Mouse (Mus musculus) forebrain, embryonic 14.5 days (tissue): Measurements from ENCODE around the gene Gramd1b. TPM values are rescaled to one million over a fixed set of nuclear protein-coding genes. Genes with fewer than 3 reads are reported as not detected.

Source experiments
- ATAC-seq: fragments of 200-750 bp; cut with Nextera tagmentation; 2 replicates; pipeline ENCODE4 v1.8.0; 2017; ENCODE audit warnings: mild to moderate bottlenecking, moderate library complexity
- DNase-seq: peaks from one replicate; pipeline ENCODE4 v3.0.0-alpha.2; 2015; ENCODE audit warnings: low spot score
- H3K27ac ChIP-seq: fragments of 300-500 bp; sonication (generic); 2 replicates; pipeline ENCODE4 v1.5.1; 2014; ENCODE audit warnings: low read depth, mild to moderate bottlenecking, control low read depth, low read length, moderate library complexity
- H3K27me3 ChIP-seq: fragments of 300-500 bp; sonication (generic); replicated peaks from 2 replicates; pipeline ENCODE4 v1.6.1; 2014; ENCODE audit warnings: low read length, control low read depth, mixed read lengths; ENCODE audit not compliant: control insufficient read depth, insufficient read depth
- H3K36me3 ChIP-seq: fragments of 300-500 bp; sonication (generic); 2 replicates; pipeline ENCODE4 v1.6.1; 2014; ENCODE audit warnings: low read length, control low read depth; ENCODE audit not compliant: control insufficient read depth, insufficient read depth
- H3K4me1 ChIP-seq: fragments of 300-500 bp; sonication (generic); 2 replicates; pipeline ENCODE4 v1.6.1; 2014; ENCODE audit warnings: antibody characterized with exemption, low read length, control low read depth; ENCODE audit not compliant: control insufficient read depth, insufficient read depth
- H3K4me2 ChIP-seq: fragments of 300-500 bp; sonication (generic); 2 replicates; pipeline ENCODE4 v1.6.1; 2014; ENCODE audit warnings: mild to moderate bottlenecking, control low read depth, low read length
- H3K4me3 ChIP-seq: fragments of 300-500 bp; sonication (generic); 2 replicates; pipeline ENCODE4 v1.5.1; 2014; ENCODE audit warnings: low read depth, low read length, control low read depth
- H3K9ac ChIP-seq: fragments of 300-500 bp; sonication (generic); 2 replicates; pipeline ENCODE4 v1.6.1; 2014; ENCODE audit warnings: mild to moderate bottlenecking, low read length, control low read depth, moderate library complexity
- H3K9me3 ChIP-seq: fragments of 300-500 bp; sonication (generic); replicated peaks from 2 replicates; pipeline ENCODE4 v1.6.1; 2016; ENCODE audit warnings: low read length, control low read depth, mixed read lengths; ENCODE audit not compliant: control insufficient read depth
- WGBS: fragments of 180-500 bp; shearing (Covaris S2); extraction: QIAGEN DNeasy Blood & Tissue Kit; methylation state at CpG from one replicate; pipeline ENCODE4 v1.1.7; 2014; 5-methylcytosine and 5-hydroxymethylcytosine counted together
- polyA plus RNA-seq: library from polyadenylated mRNA; unstranded; fragments of >200 nt; fragmentation: Nextera tagmentation; extraction: Ambion mirVana; gene quantifications from 2 replicates; pipeline ENCODE4 v1.2.1, GENCODE M21; 2014

Gramd1b gene
- polyA plus RNA-seq, 1 experiment from 2014 or later, result 8.6 TPM

DNA sequence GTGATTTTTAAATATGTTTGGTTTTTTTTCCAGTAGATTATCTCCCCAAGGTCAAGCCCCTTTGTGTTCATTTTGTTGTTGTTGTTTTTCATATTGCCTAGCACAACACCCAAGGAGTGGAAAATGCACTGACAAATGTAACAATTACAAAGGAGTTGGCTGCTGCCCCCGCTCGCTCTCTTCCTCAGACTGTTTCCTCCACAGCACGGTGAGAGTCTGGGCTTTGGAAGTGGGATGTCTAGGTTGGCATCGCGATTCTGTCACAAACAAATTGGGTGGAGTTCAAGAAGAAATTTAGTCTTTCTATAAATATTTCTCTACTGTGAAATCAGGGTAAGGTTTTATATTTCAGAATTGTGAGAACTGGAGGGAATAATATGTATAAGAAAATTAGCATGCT is 26.6 kb upstream of the Gramd1b start:
- DNase-seq (peak; percentile 10), ATAC-seq (no peak)
- 85% methylated on average over 5 of the region's 5 CpGs for WGBS
- Histone ChIP-seq H3K4me2 (no peak overlapping the region), H3K27ac (no peak overlapping the region), H3K9me3 (no peaks in the 10 kb centered on the region), H3K9ac (no peak overlapping the region), H3K27me3 (no peaks in the 10 kb centered on the region), H3K4me3 (no peak overlapping the region), H3K4me1 (no peaks in the 10 kb centered on the region), H3K36me3 (no peaks in the 10 kb centered on the region)

DNA sequence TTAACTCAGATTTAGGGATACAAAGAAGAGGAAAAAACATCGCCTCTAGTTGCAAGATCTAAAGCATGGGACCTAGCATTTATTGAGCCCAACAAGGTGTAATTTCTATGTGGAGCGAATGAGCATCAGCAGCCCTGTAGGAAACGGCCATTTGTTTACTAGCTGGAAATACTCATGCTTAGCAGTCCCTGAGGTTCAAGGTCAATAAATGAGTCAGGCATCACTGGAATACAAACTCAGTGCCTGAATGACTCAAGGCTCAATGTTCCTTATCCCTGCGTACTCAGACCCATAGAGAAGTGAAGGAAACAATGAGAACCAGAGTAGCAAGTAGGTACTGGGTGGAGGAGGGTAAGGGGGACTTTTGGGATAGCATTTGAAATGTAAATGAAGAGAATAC is 25.2 kb upstream of the Gramd1b start:
- Histone ChIP-seq H3K36me3 (no peaks in the 10 kb centered on the region), H3K27me3 (no peaks in the 10 kb centered on the region), H3K9ac (no peak overlapping the region), H3K9me3 (no peaks in the 10 kb centered on the region), H3K4me2 (no peak overlapping the region), H3K4me3 (no peak overlapping the region), H3K4me1 (no peaks in the 10 kb centered on the region), H3K27ac (no peak overlapping the region)
- ATAC-seq (no peak), DNase-seq (no peak)
- WGBS, result 77% methylated on average over 4 of the region's 4 CpGs

DNA sequence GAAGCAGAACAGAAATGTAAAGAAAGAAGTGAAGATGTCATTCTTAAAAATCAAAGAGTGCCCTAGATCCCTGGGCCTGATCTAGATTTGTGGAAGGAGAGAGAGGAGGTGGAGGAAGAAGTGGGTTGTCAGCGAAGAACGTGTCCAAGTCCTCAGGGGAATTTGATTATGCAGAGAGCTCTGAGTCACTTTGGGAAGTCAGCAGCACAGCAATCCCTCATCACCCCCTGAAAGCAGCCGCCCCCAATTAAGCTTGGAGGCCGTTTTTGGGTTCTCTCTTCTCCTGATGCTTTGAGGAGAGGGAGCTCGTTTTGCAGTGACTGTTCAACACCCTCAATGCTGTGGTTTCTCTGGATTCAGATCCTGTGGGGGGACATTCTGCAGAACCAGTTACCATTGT is 24.1 kb upstream of the Gramd1b start:
- Histone ChIP-seq H3K4me1 (no peaks in the 10 kb centered on the region), H3K27me3 (no peaks in the 10 kb centered on the region), H3K4me2 (no peak overlapping the region), H3K9me3 (no peaks in the 10 kb centered on the region), H3K36me3 (no peaks in the 10 kb centered on the region), H3K4me3 (no peak overlapping the region), H3K27ac (no peak overlapping the region), H3K9ac (no peak overlapping the region)
- DNase-seq (no peak), ATAC-seq (no peak)
- 66% methylated on average over 5 of the region's 5 CpGs for WGBS

DNA sequence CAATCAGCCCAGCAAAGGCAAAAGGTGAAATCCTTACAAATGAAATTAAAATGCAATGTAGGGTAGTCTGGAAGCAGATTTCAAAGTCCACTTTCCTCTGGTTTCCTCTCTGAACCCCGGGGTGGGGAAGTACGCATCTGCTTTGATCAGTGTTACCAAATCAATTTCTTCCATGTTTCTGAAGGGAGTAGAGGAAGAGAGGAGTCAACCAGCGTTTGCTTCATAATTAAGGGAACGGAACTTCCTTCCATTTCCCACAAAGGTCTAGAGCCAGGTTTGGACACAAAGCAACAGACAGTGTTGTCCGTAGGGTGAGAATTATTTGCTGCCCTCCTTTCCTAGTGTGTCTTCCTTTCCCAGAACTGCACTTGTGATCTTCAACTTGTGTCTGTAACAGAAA is 16.7 kb upstream of the Gramd1b start:
- ATAC-seq (no peak), DNase-seq (no peak)
- H3K4me1 ChIP-seq, result no peaks in the 10 kb centered on the region
- no peak overlapping the region for H3K4me2 ChIP-seq
- no peak overlapping the region for H3K9ac ChIP-seq
- no peak overlapping the region for H3K27ac ChIP-seq
- 94% methylated on average over 5 of the region's 5 CpGs for WGBS
- H3K27me3 ChIP-seq, result no peaks in the 10 kb centered on the region
- no peaks in the 10 kb centered on the region for H3K9me3 ChIP-seq
- H3K4me3 ChIP-seq, result no peak overlapping the region
- H3K36me3 ChIP-seq, result no peaks in the 10 kb centered on the region

DNA sequence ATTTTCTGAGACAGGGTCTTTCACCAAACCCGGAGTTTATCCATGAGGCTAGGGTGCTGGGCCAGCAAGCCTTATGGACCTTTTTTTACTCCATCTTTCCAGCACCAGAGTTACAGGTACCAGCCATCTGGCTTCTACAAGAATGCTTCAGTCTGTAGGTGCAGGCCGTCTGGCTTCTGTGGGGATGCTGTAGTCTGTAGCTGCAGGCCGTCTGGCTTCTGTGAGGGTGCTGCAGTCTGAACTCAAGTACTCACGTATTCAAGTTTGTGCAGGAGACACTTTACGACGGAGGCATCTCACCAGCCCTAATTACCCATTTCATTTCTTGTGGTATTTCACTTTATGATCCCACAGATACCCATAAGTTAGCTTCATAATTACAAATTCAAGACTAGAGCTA is 14.0 kb upstream of the Gramd1b start:
- WGBS, result 84% methylated on average over 6 of the region's 6 CpGs
- Histone ChIP-seq H3K9ac (no peak overlapping the region), H3K27me3 (no peaks in the 10 kb centered on the region), H3K4me2 (no peak overlapping the region), H3K27ac (no peak overlapping the region), H3K4me1 (peaks cover 7% of the 10 kb centered on the region), H3K9me3 (no peaks in the 10 kb centered on the region), H3K36me3 (no peaks in the 10 kb centered on the region), H3K4me3 (no peak overlapping the region)
- no peak for ATAC-seq
- DNase-seq, result no peak

DNA sequence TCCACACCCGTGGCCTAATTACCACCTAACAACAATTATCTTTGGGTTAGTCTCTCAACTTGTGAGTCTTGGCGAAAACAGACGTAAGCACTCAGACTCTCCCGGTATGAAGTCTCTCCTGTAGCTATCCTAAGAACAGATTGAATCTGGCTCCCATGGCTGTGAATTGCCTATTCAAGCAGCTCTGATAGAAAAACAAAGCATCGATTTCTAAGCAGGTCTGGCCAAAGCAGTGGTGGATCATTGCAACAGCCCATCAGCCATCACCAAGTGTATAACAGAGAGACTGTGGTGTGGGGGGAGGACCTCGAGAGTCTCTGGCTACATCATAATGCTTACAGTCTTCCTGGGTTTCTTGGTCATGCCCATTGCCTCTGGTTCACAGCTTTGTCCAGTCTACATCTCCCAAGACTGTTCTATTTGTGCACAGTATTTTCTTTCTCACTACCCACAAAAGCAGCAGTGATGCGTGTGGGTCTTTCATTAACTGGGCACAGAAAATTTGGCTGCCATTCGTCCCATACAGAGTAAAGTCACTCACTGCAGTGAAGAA is 8.5 kb upstream of the Gramd1b start:
- WGBS, result 14% methylated on average over 8 of the region's 8 CpGs
- Histone ChIP-seq H3K9me3 (no peaks in the 10 kb centered on the region), H3K4me2 (no peak overlapping the region), H3K27ac (peak overlapping the region; percentile 61), H3K4me3 (no peak overlapping the region), H3K9ac (no peak overlapping the region), H3K36me3 (no peaks in the 10 kb centered on the region), H3K4me1 (peaks cover 32% of the 10 kb centered on the region), H3K27me3 (no peaks in the 10 kb centered on the region)
- ATAC-seq (peak; percentile 74), DNase-seq (peak; percentile 64)

DNA sequence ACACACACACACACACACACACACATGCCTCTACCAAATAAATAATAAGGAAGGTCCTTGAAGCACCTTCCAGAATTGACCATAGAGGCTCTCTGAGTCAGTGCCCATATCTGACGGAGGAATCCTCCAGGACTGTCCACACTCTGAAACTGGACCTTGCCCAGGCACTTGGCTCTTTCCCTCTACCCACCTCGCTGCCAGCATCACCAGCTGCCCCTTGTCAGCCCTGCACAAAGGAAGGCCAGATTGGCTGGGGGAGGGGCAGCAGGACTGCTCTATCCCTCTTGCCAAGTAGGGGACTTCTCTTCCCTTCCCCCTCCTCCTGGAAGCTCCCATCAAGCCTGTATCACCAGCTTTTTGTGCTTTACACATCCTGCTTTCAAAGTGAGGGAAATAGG is 6.5 kb upstream of the Gramd1b start:
- Histone ChIP-seq H3K4me1 (peaks cover 32% of the 10 kb centered on the region), H3K4me3 (no peak overlapping the region), H3K9ac (no peak overlapping the region), H3K9me3 (no peaks in the 10 kb centered on the region), H3K4me2 (no peak overlapping the region), H3K27me3 (no peaks in the 10 kb centered on the region), H3K36me3 (no peaks in the 10 kb centered on the region), H3K27ac (peak overlapping the region; percentile 61; the same call in 1 of the 2 replicates)
- DNase-seq, result peak; percentile 92
- WGBS, result 25% methylated on average over 2 of the region's 2 CpGs
- peak; percentile 87 for ATAC-seq

DNA sequence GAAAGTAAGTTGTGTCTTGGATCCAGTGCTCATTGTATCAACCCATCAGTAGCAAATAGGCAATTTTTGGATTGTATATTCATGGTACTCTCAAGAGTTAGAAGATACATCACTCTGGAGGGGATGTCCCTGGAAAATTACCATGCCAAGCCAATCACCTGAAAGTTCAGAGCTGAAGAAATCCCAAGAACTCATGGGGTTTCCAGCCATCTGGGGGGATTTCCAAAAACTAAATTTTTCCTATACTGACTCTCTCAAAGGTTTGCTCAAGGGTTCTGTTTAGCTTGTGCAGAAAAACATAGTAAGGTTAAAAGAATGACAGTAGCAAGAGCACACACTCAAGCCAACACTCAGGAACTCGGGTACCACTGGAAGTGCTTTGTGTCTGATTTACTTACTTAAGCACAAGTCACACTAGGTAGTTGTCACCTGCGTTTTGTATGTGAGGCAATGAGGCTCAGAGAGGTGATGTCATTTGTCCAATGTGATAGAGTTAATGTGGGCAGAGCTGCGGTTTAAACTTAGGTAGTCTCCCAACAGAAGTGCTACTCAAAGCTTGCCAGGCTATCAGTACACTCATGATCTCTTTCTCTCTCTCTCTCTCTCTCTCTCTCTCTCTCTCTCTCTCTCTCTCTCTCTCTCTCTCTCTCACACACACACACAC is 6.0 kb upstream of the Gramd1b start:
- Histone ChIP-seq H3K4me3 (no peak overlapping the region), H3K27me3 (no peaks in the 10 kb centered on the region), H3K36me3 (no peaks in the 10 kb centered on the region), H3K4me1 (peaks cover 32% of the 10 kb centered on the region), H3K4me2 (no peak overlapping the region), H3K9me3 (no peaks in the 10 kb centered on the region), H3K9ac (no peak overlapping the region), H3K27ac (no peak overlapping the region)
- ATAC-seq (no peak), DNase-seq (no peak)
- WGBS, result 80% methylated on average over 3 of the region's 3 CpGs

DNA sequence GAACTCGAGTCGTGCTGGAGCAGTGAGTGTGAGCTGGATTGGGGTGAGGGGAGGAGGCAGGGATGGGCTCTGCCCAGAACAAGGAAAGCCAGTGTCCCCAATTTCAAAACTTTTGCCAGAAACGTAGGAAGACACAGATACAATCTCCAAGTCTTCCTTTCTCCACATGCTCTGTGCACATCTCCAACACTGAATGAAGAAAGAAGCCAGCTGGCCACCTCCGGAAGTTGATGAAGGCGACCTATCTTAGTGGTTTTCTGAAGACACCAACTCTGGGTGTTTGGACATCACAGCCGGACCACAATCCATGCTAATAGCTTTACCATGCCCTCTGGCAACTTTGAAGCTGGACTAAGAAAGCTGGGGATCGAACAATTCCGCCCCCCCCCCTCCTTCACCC is 647 bp downstream of the Gramd1b start:
- Histone ChIP-seq H3K27ac (no peak overlapping the region), H3K9me3 (no peaks in the 10 kb centered on the region), H3K9ac (peak overlapping the region; percentile 72), H3K4me2 (peak overlapping the region; percentile 77), H3K36me3 (no peaks in the 10 kb centered on the region), H3K27me3 (no peaks in the 10 kb centered on the region), H3K4me1 (no peaks in the 10 kb centered on the region), H3K4me3 (peak overlapping the region; percentile 46)
- DNase-seq (no peak), ATAC-seq (no peak; the same call in 1 of the 2 replicates)
- WGBS, result 75% methylated on average over 8 of the region's 8 CpGs
